Mouse (Mus musculus) midbrain, embryonic 10.5 days (tissue): ENCODE measurements around the gene Cklf. TPM values are rescaled to one million over a fixed set of nuclear protein-coding genes. Genes with fewer than 3 reads are reported as not detected.

Experiments used
- DNase-seq: peaks from one replicate; pipeline ENCODE4 v3.0.0-alpha.2; 2017; ENCODE audit warnings: low spot score
- H3K27ac ChIP-seq: fragments of 300-500 bp; sonication (generic); replicated peaks from 2 replicates; pipeline ENCODE4 v1.5.1; 2016; ENCODE audit warnings: mild to moderate bottlenecking
- H3K27me3 ChIP-seq: fragments of 300-500 bp; sonication (generic); 2 replicates; pipeline ENCODE4 v1.6.1; 2016; ENCODE audit warnings: low read depth, mild to moderate bottlenecking; ENCODE audit not compliant: poor library complexity, severe bottlenecking
- H3K36me3 ChIP-seq: fragments of 300-500 bp; sonication (generic); 2 replicates; pipeline ENCODE4 v1.6.1; 2016; ENCODE audit warnings: mild to moderate bottlenecking, moderate library complexity
- H3K4me1 ChIP-seq: fragments of 300-500 bp; sonication (generic); 2 replicates; pipeline ENCODE4 v1.6.1; 2016
- H3K4me3 ChIP-seq: fragments of 300-500 bp; sonication (generic); 2 replicates; pipeline ENCODE4 v1.5.1; 2016; ENCODE audit warnings: mild to moderate bottlenecking, moderate library complexity
- H3K9me3 ChIP-seq: fragments of 300-500 bp; sonication (generic); replicated peaks from 2 replicates; pipeline ENCODE4 v1.6.1; 2016; ENCODE audit warnings: mild to moderate bottlenecking
- WGBS: fragments of 180-500 bp; shearing (Covaris S2); methylation state at CpG from one replicate; pipeline ENCODE4 v1.1.7; 2016; 5-methylcytosine and 5-hydroxymethylcytosine counted together
- polyA plus RNA-seq: library from polyadenylated mRNA; unstranded; fragments of >200 nt; fragmentation: Nextera tagmentation; extraction: Ambion mirVana; gene quantifications from 2 replicates; pipeline ENCODE4 v1.2.1, GENCODE M21; 2016

The Cklf gene
- polyA plus RNA-seq, result 44.1 and 45.6 TPM in 2 replicates

GRCm38 (mm10) chr8:104250439-104251367 lies at the start of gene Cklf:
TSS of gene Cklf (plus strand) at chr8:104250861.
- Histone ChIP-seq H3K27me3 (no peaks in the 10 kb centered on the region), H3K36me3 (no peaks in the 10 kb centered on the region), H3K4me3 (peak within 1 kb of the TSS; percentile 74), H3K27ac (peak within 1 kb of the TSS; percentile 91), H3K9me3 (no peaks in the 10 kb centered on the region), H3K4me1 (peaks cover 33% of the 10 kb centered on the region)
- 4% methylated on average over 41 of the region's 41 CpGs for WGBS
- peak; percentile 89 for DNase-seq

- Histone ChIP-seq H3K27ac (no peak overlapping the region), H3K4me3 (no peak overlapping the region), H3K36me3 (no peaks in the 10 kb centered on the region), H3K27me3 (no peaks in the 10 kb centered on the region), H3K9me3 (no peaks in the 10 kb centered on the region), H3K4me1 (peaks cover 6% of the 10 kb centered on the region)
- 83% methylated on average over 3 of the region's 3 CpGs for WGBS
- no peak for DNase-seq
Observed at GRCm38 (mm10) chr8:104201622-104202021, 49.0 kb upstream of the Cklf start.

GRCm38 (mm10) chr8:104202320-104202719 lies 48.3 kb upstream of the Cklf start:
- WGBS, result 87% methylated on average over 4 of the region's 4 CpGs
- no peaks in the 10 kb centered on the region for H3K9me3 ChIP-seq
- no peaks in the 10 kb centered on the region for H3K36me3 ChIP-seq
- no peak overlapping the region for H3K4me3 ChIP-seq
- DNase-seq, result no peak
- H3K27ac ChIP-seq, result no peak overlapping the region
- peaks cover 6% of the 10 kb centered on the region for H3K4me1 ChIP-seq
- H3K27me3 ChIP-seq, result no peaks in the 10 kb centered on the region

GRCm38 (mm10) chr8:104205292-104205691 lies 45.4 kb upstream of the Cklf start:
- WGBS, result 75% methylated on average over 3 of the region's 3 CpGs
- H3K36me3 ChIP-seq, result no peaks in the 10 kb centered on the region
- no peak for DNase-seq
- no peaks in the 10 kb centered on the region for H3K27me3 ChIP-seq
- no peaks in the 10 kb centered on the region for H3K9me3 ChIP-seq
- peaks cover 6% of the 10 kb centered on the region for H3K4me1 ChIP-seq
- no peak overlapping the region for H3K4me3 ChIP-seq
- H3K27ac ChIP-seq, result no peak overlapping the region

GRCm38 (mm10) chr8:104217601-104218000 lies 33.1 kb upstream of the Cklf start:
- 92% methylated on average over 5 of the region's 5 CpGs for WGBS

GRCm38 (mm10) chr8:104219079-104219478 lies 31.6 kb upstream of the Cklf start:
- Histone ChIP-seq H3K4me1 (peaks cover 9% of the 10 kb centered on the region; the same call in 1 of the 2 replicates), H3K36me3 (peaks cover 6% of the 10 kb centered on the region), H3K9me3 (peaks cover under 1% of the 10 kb centered on the region; the same call in 1 of the 2 replicates), H3K4me3 (no peak overlapping the region), H3K27me3 (no peaks in the 10 kb centered on the region), H3K27ac (no peak overlapping the region)
- DNase-seq, result peak; percentile 48
- WGBS, result 23% methylated on average over 11 of the region's 11 CpGs

More at GRCm38 (mm10) chr8:104217601-104218000, 33.1 kb upstream of the Cklf start:
- peaks cover 21% of the 10 kb centered on the region for H3K4me1 ChIP-seq
- DNase-seq, result no peak
- no peaks in the 10 kb centered on the region for H3K9me3 ChIP-seq
- no peak overlapping the region for H3K4me3 ChIP-seq
- no peaks in the 10 kb centered on the region; the same call in 1 of the 2 replicates for H3K27me3 ChIP-seq
- H3K36me3 ChIP-seq, result no peaks in the 10 kb centered on the region
- no peak overlapping the region for H3K27ac ChIP-seq

GRCm38 (mm10) chr8:104219806-104220205 lies 30.9 kb upstream of the Cklf start:
- peaks cover 6% of the 10 kb centered on the region; the same call in 1 of the 2 replicates for H3K9me3 ChIP-seq
- DNase-seq, result peak; percentile 82
- peaks cover 14% of the 10 kb centered on the region for H3K36me3 ChIP-seq
- H3K4me1 ChIP-seq, result peaks cover 9% of the 10 kb centered on the region; the same call in 1 of the 2 replicates
- no peaks in the 10 kb centered on the region for H3K27me3 ChIP-seq
- WGBS, result 40% methylated on average over 5 of the region's 5 CpGs
- H3K4me3 ChIP-seq, result no peak overlapping the region
- H3K27ac ChIP-seq, result no peak overlapping the region

- no peak overlapping the region for H3K27ac ChIP-seq
- 92% methylated on average over 5 of the region's 5 CpGs for WGBS
- no peak for DNase-seq
- H3K27me3 ChIP-seq, result no peaks in the 10 kb centered on the region
- peaks cover 6% of the 10 kb centered on the region; the same call in 1 of the 2 replicates for H3K9me3 ChIP-seq
- peaks cover 85% of the 10 kb centered on the region for H3K36me3 ChIP-seq
- H3K4me3 ChIP-seq, result no peak overlapping the region
- H3K4me1 ChIP-seq, result peaks cover 5% of the 10 kb centered on the region; the same call in 1 of the 2 replicates
Observed at GRCm38 (mm10) chr8:104227048-104227447, 23.6 kb upstream of the Cklf start.

- DNase-seq, result no peak
- peaks cover 99% of the 10 kb centered on the region for H3K36me3 ChIP-seq
- 90% methylated on average over 9 of the region's 9 CpGs for WGBS
Observed at GRCm38 (mm10) chr8:104230377-104230776, 20.3 kb upstream of the Cklf start.

GRCm38 (mm10) chr8:104232039-104232438 lies 18.6 kb upstream of the Cklf start:
- Histone ChIP-seq H3K4me3 (no peak overlapping the region), H3K9me3 (no peaks in the 10 kb centered on the region), H3K4me1 (no peaks in the 10 kb centered on the region), H3K27ac (no peak overlapping the region), H3K36me3 (peaks cover 99% of the 10 kb centered on the region), H3K27me3 (no peaks in the 10 kb centered on the region)
- WGBS, result 97% methylated on average over 4 of the region's 4 CpGs
- no peak for DNase-seq

More at GRCm38 (mm10) chr8:104230377-104230776, 20.3 kb upstream of the Cklf start:
- H3K27ac ChIP-seq, result no peak overlapping the region
- H3K27me3 ChIP-seq, result no peaks in the 10 kb centered on the region
- H3K9me3 ChIP-seq, result no peaks in the 10 kb centered on the region
- no peaks in the 10 kb centered on the region for H3K4me1 ChIP-seq
- H3K4me3 ChIP-seq, result no peak overlapping the region

- Histone ChIP-seq H3K27me3 (no peaks in the 10 kb centered on the region), H3K4me3 (no peak overlapping the region), H3K27ac (no peak overlapping the region), H3K9me3 (no peaks in the 10 kb centered on the region), H3K4me1 (no peaks in the 10 kb centered on the region), H3K36me3 (peaks cover 99% of the 10 kb centered on the region)
- WGBS, result 93% methylated on average over 5 of the region's 5 CpGs
- no peak for DNase-seq
Observed at GRCm38 (mm10) chr8:104232919-104233318, 17.7 kb upstream of the Cklf start.

GRCm38 (mm10) chr8:104234573-104234972 lies 16.1 kb upstream of the Cklf start:
- no peak overlapping the region for H3K27ac ChIP-seq
- no peaks in the 10 kb centered on the region for H3K4me1 ChIP-seq
- WGBS, result 40% methylated on average over 6 of the region's 6 CpGs
- H3K4me3 ChIP-seq, result no peak overlapping the region
- no peaks in the 10 kb centered on the region for H3K9me3 ChIP-seq
- H3K36me3 ChIP-seq, result peaks cover 99% of the 10 kb centered on the region
- no peak for DNase-seq
- no peaks in the 10 kb centered on the region for H3K27me3 ChIP-seq

- H3K4me1 ChIP-seq, result no peaks in the 10 kb centered on the region
- no peak overlapping the region for H3K27ac ChIP-seq
- WGBS, result 93% methylated on average over 10 of the region's 10 CpGs
- peaks cover 92% of the 10 kb centered on the region for H3K36me3 ChIP-seq
- H3K9me3 ChIP-seq, result no peaks in the 10 kb centered on the region
- no peak overlapping the region for H3K4me3 ChIP-seq
- H3K27me3 ChIP-seq, result no peaks in the 10 kb centered on the region
- no peak for DNase-seq
Observed at GRCm38 (mm10) chr8:104239418-104239861, 11.2 kb upstream of the Cklf start.
